17 mouse cellular contexts compared by ENCODE assay signal in the genomic region with DNA sequence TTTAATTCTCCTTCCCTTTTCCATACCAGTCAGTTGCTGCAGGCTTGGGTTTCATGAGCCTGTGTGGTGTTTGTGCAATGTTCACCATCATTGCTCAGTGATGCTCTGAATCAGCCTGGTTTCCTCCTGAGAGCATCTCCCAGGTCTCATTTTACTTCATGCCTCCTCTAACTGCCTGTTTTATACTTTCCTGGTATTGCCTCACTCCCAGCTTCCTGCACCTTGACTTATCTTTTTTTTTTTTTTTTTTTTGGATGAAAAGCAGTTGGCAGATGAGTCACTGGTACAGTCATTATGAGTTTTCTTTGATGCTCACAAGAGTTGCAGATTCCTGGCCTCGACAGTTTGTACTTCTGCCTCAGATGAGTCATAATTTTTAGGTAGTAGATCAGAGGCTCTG.
A peak's percentile ranks its signal among the peaks of the same experiment; 100 is the strongest.
DNase-seq lines count a peak whose midpoint lies in the region; ATAC-seq and TF ChIP-seq lines count a peak whose summit lies in the region.
"Had no signal": no experiment of that assay in that cellular context is flagged by ENCODE, and none has a peak within 500 bp of the region (broad histone marks: within the 10 kb centered on the region; RNA-seq: fewer than 3 reads in every experiment).

No protein-coding gene starts in this region.

- WGBS in heart, embryonic 11.5 days (ENCODE audit: insufficient replicate concordance), result 55% methylated on average over 1 of the region's 1 CpGs

- no peak overlapping the region for H3K27ac ChIP-seq in heart, embryonic 11.5 days (ENCODE audit: low read depth, low read length)
- no peak overlapping the region for H3K27ac ChIP-seq in gastrocnemius, adult 2 months
- H3K27ac ChIP-seq: left cerebral cortex, adult 2 months; limb, embryonic 15.5 days; lung, embryonic 15.5 days; midbrain, embryonic 12.5 days had no signal

- no peaks in the 10 kb centered on the region for H3K36me3 ChIP-seq in heart, embryonic 11.5 days (ENCODE audit: control insufficient read depth, insufficient read depth, low read length)
- H3K36me3 ChIP-seq: limb, embryonic 15.5 days; lung, embryonic 15.5 days; midbrain, embryonic 12.5 days had no signal

- no peak overlapping the region for H3K9ac ChIP-seq in heart, embryonic 11.5 days (ENCODE audit: low read depth, low read length)
- H3K9ac ChIP-seq: limb, embryonic 15.5 days; lung, embryonic 15.5 days; midbrain, embryonic 12.5 days had no signal

- 0 out of 2 replicates have a peak, but pooled peaks cover 5% of the 10 kb centered on the region for H3K4me1 ChIP-seq in heart, embryonic 11.5 days (ENCODE audit: control insufficient read depth, insufficient read depth, low read length)
- H3K4me1 ChIP-seq: limb, embryonic 15.5 days; lung, embryonic 15.5 days; midbrain, embryonic 12.5 days had no signal

- TF ChIP-seq CTCF in gastrocnemius, adult 2 months (IDR thresholded peaks at IDR 0.05), result no peak

- H3K9me3 ChIP-seq in heart, embryonic 11.5 days (replicated peaks; ENCODE audit: control insufficient read depth, low read length), result no peaks in the 10 kb centered on the region
- H3K9me3 ChIP-seq: limb, embryonic 15.5 days; lung, embryonic 15.5 days; midbrain, embryonic 12.5 days had no signal

- intact Hi-C loops in gastrocnemius, adult 2 months (cut with DNase I), result no loop called here

- H3K4me3 ChIP-seq in heart, embryonic 11.5 days (ENCODE audit: low read depth, low read length), result no peak overlapping the region
- no peak overlapping the region for H3K4me3 ChIP-seq in gastrocnemius, adult 2 months
- H3K4me3 ChIP-seq: erythroblast, embryonic 14.5 days; left cerebral cortex, adult 2 months; limb, embryonic 15.5 days; lung, embryonic 15.5 days; midbrain, embryonic 12.5 days had no signal

- H3K4me2 ChIP-seq in heart, embryonic 11.5 days, result no peak overlapping the region
- H3K4me2 ChIP-seq: limb, embryonic 15.5 days; lung, embryonic 15.5 days; midbrain, embryonic 12.5 days had no signal

- peak; percentile 8 to 51 for DNase-seq in frontal cortex, adult 2 months (ENCODE audit: extremely low spot score in 1 of 2, low spot score in 1 of 2)
- DNase-seq in frontal cortex, postnatal 25 days (ENCODE audit: low spot score in 2 of 2), result no peak
- peak; percentile 7 for DNase-seq in CD4-positive, CD25-positive, alpha-beta regulatory T cell, adult 2 months (ENCODE audit: low read depth, low spot score)
- peak; percentile 83 for DNase-seq in brain, adult 2 months (ENCODE audit: low read depth, low spot score)
- DNase-seq in lung, postnatal 14 days, result no peak
- DNase-seq in gastrocnemius, adult 2 months, result no peak
- DNase-seq: cerebellum, adult 11-12 months; heart, postnatal 4 days; kidney, postnatal 25 days had no signal

- peak; percentile 65 for ATAC-seq in monocyte, adult 5-6 weeks (replicated peaks; ENCODE audit: insufficient number of reproducible peaks, low FRiP score, low TSS enrichment, poor library complexity, severe bottlenecking)
- no peak for ATAC-seq in heart, embryonic 11.5 days (replicated peaks; ENCODE audit: insufficient number of reproducible peaks, low FRiP score, low TSS enrichment)
- ATAC-seq: intestine, postnatal 0 days had no signal

- H3K27me3 ChIP-seq in heart, embryonic 11.5 days (ENCODE audit: control insufficient read depth, insufficient read depth, low read length), result no peaks in the 10 kb centered on the region
- H3K27me3 ChIP-seq: limb, embryonic 15.5 days; lung, embryonic 15.5 days; midbrain, embryonic 12.5 days had no signal

Comparison
In these comparisons a context has a peak if more than half of its experiments do, and no peak if none do; other contexts are left out.
1. DNase-seq: peak in frontal cortex, adult 2 months (2 of 2), CD4-positive, CD25-positive, alpha-beta regulatory T cell, adult 2 months (single experiment) and brain, adult 2 months (single experiment); none in frontal cortex, postnatal 25 days (0 of 2), lung, postnatal 14 days (single experiment) and gastrocnemius, adult 2 months (single experiment).